Mouse (Mus musculus): ENCODE data around the gene Fzd10. TPM values are rescaled to one million over a fixed set of nuclear protein-coding genes. Genes with fewer than 3 reads are reported as not detected.

The Fzd10 gene
- total RNA-seq, 2 experiments from 2014 or later: 0.14 to 0.19 TPM

GRCm38 (mm10) chr5:128599365-128600071, 1.1 kb upstream of the Fzd10 start:
- no peak for DNase-seq
- intact Hi-C loops (cut with DNase I): no loop called here

- intact Hi-C loops (cut with DNase I): no loop called here
- DNase-seq: no peak
Observed at GRCm38 (mm10) chr5:128601036-128602019, 684 bp downstream of the Fzd10 start.

- intact Hi-C loops (cut with DNase I): no loop called here
- DNase-seq: no peak
Observed at GRCm38 (mm10) chr5:128603693-128604092, 3.0 kb downstream of the Fzd10 start.

- DNase-seq: no peak
- intact Hi-C loops (cut with DNase I): no loop called here
Observed at GRCm38 (mm10) chr5:128606596-128606995, 6.0 kb downstream of the Fzd10 start.

- intact Hi-C loops (cut with DNase I): no loop called here
- DNase-seq: no peak
Observed at GRCm38 (mm10) chr5:128609091-128609490, 8.4 kb downstream of the Fzd10 start.

GRCm38 (mm10) chr5:128617621-128618020, 17.0 kb downstream of the Fzd10 start:
- DNase-seq: no peak
- intact Hi-C loops (cut with DNase I): no loop called here

GRCm38 (mm10) chr5:128619987-128620386, 19.3 kb downstream of the Fzd10 start:
- intact Hi-C loops (cut with DNase I): no loop called here
- DNase-seq: no peak

- DNase-seq: no peak
- intact Hi-C loops (cut with DNase I): no loop called here
Observed at GRCm38 (mm10) chr5:128620408-128620807, 19.8 kb downstream of the Fzd10 start.

- no peak for DNase-seq
- intact Hi-C loops (cut with DNase I): no loop called here
Observed at GRCm38 (mm10) chr5:128627763-128628162, 27.1 kb downstream of the Fzd10 start.

- intact Hi-C loops (cut with DNase I): no loop called here
- no peak for DNase-seq
Observed at GRCm38 (mm10) chr5:128636648-128637047, 36.0 kb downstream of the Fzd10 start.

GRCm38 (mm10) chr5:128637071-128638015, 36.7 kb downstream of the Fzd10 start:
- intact Hi-C loops (cut with DNase I): no loop called here

GRCm38 (mm10) chr5:128638716-128639115, 38.1 kb downstream of the Fzd10 start:
- intact Hi-C loops (cut with DNase I): no loop called here
- no peak for DNase-seq

More at GRCm38 (mm10) chr5:128637071-128638015, 36.7 kb downstream of the Fzd10 start:
- no peak for DNase-seq

- intact Hi-C loops (cut with DNase I): no loop called here
- no peak for DNase-seq
Observed at GRCm38 (mm10) chr5:128643065-128643464, 42.4 kb downstream of the Fzd10 start.

GRCm38 (mm10) chr5:128645720-128646119, 45.1 kb downstream of the Fzd10 start:
- no peak for DNase-seq
- intact Hi-C loops (cut with DNase I): no loop called here

GRCm38 (mm10) chr5:128646286-128646685, 45.6 kb downstream of the Fzd10 start:
- intact Hi-C loops (cut with DNase I): no loop called here

GRCm38 (mm10) chr5:128647221-128647730, 46.6 kb downstream of the Fzd10 start:
- intact Hi-C loops (cut with DNase I): no loop called here
- no peak for DNase-seq

More at GRCm38 (mm10) chr5:128646286-128646685, 45.6 kb downstream of the Fzd10 start:
- no peak for DNase-seq

- no peak for DNase-seq
- intact Hi-C loops (cut with DNase I): no loop called here
Observed at GRCm38 (mm10) chr5:128649336-128649897, 48.8 kb downstream of the Fzd10 start.

Data from heart, postnatal 36 days (tissue).